Mouse (Mus musculus) lung, postnatal 0 days (tissue): ENCODE measurements around the gene Hist1h1b.

ENCODE experiments used
- CTCF ChIP-seq: IDR thresholded peaks from 2 replicates; pipeline ENCODE4 v1.5.1; 2016; ENCODE audit warnings: antibody characterized with exemption, mild to moderate bottlenecking
- EP300 ChIP-seq: IDR thresholded peaks from 2 replicates; pipeline ENCODE4 v1.6.1; 2016; ENCODE audit warnings: antibody characterized with exemption, mild to moderate bottlenecking, control low read depth

GRCm38 (mm10) chr13:21795584-21795983 is 15.2 kb upstream of the Hist1h1b start:
- no peak for TF ChIP-seq CTCF
- no peak for TF ChIP-seq EP300
